Mouse (Mus musculus): ENCODE measurements around the gene Hsd17b1.
"Not testable (repeated sequence)": the region's sequence is repeated elsewhere in the genome, so short reads cannot be mapped to it uniquely, and the experiment has no call there.

Gene Hsd17b1

GRCm38 (mm10) chr11:101086323-101086674, 8.1 kb downstream of the Hsd17b1 start:
- no peak for DNase-seq (ENCODE audit: low spot score)

- peak; percentile 94 for DNase-seq (ENCODE audit: low spot score)
Observed at GRCm38 (mm10) chr11:101086756-101087681, 8.8 kb downstream of the Hsd17b1 start, which contains the start of gene Mlx. Mlx (plus strand) TSS chr11:101087277.

GRCm38 (mm10) chr11:101087682-101088055, 9.5 kb downstream of the Hsd17b1 start:
- DNase-seq (ENCODE audit: low spot score): no peak

GRCm38 (mm10) chr11:101089931-101090330, 11.7 kb downstream of the Hsd17b1 start:
- DNase-seq (ENCODE audit: low spot score): no peak

- DNase-seq (ENCODE audit: low spot score): no peak
Observed at GRCm38 (mm10) chr11:101094930-101095313, 16.7 kb downstream of the Hsd17b1 start.

- peak; percentile 97 for DNase-seq (ENCODE audit: low spot score)
Observed at GRCm38 (mm10) chr11:101095314-101096024, 17.3 kb downstream of the Hsd17b1 start, which contains the start of gene Psmc3ip. Psmc3ip (minus strand) TSS chr11:101095436.

- DNase-seq (ENCODE audit: low spot score): no peak
Observed at GRCm38 (mm10) chr11:101098231-101098630, 20.0 kb downstream of the Hsd17b1 start.

GRCm38 (mm10) chr11:101103011-101103410, 24.8 kb downstream of the Hsd17b1 start:
- DNase-seq (ENCODE audit: low spot score): no peak

- no peak for DNase-seq (ENCODE audit: low spot score)
Observed at GRCm38 (mm10) chr11:101109351-101109750, 31.1 kb downstream of the Hsd17b1 start.

GRCm38 (mm10) chr11:101110708-101111107, 32.5 kb downstream of the Hsd17b1 start:
- no peak for DNase-seq (ENCODE audit: low spot score)

GRCm38 (mm10) chr11:101111178-101111577, 33.0 kb downstream of the Hsd17b1 start:
- no peak for DNase-seq (ENCODE audit: low spot score)

- DNase-seq (ENCODE audit: low spot score): no peak
Observed at GRCm38 (mm10) chr11:101112186-101112585, 34.0 kb downstream of the Hsd17b1 start.

- no peak for DNase-seq (ENCODE audit: low spot score)
Observed at GRCm38 (mm10) chr11:101115564-101115963, 37.4 kb downstream of the Hsd17b1 start.

GRCm38 (mm10) chr11:101118105-101118504, 39.9 kb downstream of the Hsd17b1 start:
- DNase-seq (ENCODE audit: low spot score): no peak

- no peak for DNase-seq (ENCODE audit: low spot score)
Observed at GRCm38 (mm10) chr11:101119131-101119760, 41.0 kb downstream of the Hsd17b1 start.

- DNase-seq (ENCODE audit: low spot score): peak; percentile 99
Observed at GRCm38 (mm10) chr11:101119761-101120544, 41.7 kb downstream of the Hsd17b1 start, which contains the start of the genes Retreg3 and Tubg1. Retreg3 (minus strand) TSS chr11:101119893. Tubg1 (plus strand) TSS chr11:101119938.

- no peak for DNase-seq (ENCODE audit: low spot score)
Observed at GRCm38 (mm10) chr11:101120545-101121188, 42.5 kb downstream of the Hsd17b1 start.

GRCm38 (mm10) chr11:101124494-101124893, 46.3 kb downstream of the Hsd17b1 start:
- DNase-seq (ENCODE audit: low spot score): not testable (repeated sequence)

GRCm38 (mm10) chr11:101125008-101125407, 46.8 kb downstream of the Hsd17b1 start:
- DNase-seq (ENCODE audit: low spot score): not testable (repeated sequence)

GRCm38 (mm10) chr11:101127075-101127474, 48.9 kb downstream of the Hsd17b1 start:
- DNase-seq (ENCODE audit: low spot score): no peak

- no peak for DNase-seq (ENCODE audit: low spot score)
Observed at GRCm38 (mm10) chr11:101128996-101129577, 50.9 kb downstream of the Hsd17b1 start.
